Mouse (Mus musculus): ENCODE data around the gene Tarbp2.
A peak's percentile ranks its signal among the peaks of the same experiment; 100 is the strongest.

The Tarbp2 gene

DNA sequence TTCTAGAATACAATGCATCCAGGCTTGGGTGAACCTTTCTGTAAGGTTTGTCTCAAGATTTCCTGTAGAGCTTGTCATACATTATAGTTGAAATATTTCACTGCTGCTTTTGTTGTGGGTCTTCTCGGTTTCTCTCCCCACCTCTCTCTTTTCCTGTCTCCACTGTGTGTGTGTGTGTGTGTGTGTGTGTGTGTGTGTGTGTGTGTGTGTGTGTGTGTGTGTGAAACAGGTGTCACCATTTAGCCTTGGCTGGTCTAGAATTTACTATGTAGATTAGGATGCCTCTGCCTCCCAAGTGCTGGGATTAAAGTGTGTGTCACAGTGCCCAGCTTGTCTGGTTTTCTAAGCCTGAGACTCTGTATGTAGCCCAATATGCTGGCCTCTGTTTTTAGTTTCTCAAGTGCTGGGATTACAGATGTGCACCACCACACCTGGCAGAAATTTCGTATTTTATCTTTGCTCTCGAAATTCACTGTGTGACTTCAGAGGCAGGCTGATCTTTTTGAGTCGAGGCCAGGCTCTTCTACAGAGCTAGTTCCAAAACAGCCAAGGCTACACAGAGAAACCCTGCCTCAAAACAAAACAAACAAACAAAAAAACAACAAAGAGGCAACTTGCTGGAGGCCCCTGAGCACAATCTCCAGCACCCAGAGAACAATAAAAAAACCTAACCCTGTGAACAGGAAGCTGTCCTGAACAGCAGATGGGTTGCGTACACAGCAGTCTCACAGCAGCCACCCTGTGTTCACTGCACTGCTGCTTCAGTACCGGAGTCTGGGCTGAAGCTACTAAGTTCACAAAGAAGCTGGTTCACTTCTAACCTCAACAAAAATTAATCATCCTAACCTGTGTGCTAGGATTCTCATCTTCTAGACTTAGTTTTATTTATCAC, 8.4 kb downstream of the Tarbp2 start:
- DNase-seq (ENCODE audit: low spot score): no peak

DNA sequence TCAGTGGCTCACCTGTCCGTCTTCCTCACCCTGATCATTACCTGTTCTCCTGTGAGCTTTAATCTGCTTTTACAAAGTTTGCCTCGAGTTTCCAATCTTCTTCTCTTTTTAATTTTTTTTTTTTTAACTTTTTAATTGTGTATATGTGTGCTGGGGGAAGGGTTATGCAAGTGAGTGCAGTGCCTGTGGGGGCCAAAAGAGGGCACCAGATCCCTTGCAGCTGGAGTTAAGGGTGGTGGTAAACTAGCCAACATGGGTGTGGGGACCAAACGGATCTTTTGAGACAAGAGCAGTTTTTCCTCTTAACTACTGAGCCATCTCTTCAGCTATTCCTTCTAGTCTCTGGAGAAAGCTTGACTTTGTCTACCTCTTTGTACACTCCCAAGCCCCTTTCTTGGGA, 9.9 kb downstream of the Tarbp2 start:
- no peak for DNase-seq (ENCODE audit: low spot score)

DNA sequence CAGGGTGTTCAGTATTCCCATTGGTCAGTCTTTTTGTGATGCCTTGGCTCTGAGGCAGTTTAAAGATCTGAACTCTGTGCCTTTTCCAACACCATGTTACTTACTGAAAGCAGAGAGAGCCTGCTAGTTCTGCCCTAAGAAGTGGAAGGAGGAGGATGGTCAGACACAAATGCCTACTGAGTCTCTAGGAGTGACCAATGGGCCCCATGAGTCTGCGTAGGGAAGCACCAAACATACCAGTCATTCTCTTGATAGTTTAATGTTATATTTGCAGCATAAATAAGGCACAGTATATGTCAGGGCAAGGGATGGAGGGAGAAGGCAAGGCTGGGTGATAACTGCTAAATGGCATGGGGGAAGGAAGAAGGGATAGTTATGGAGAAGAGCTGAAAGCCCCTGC, 10.4 kb downstream of the Tarbp2 start:
- no peak for DNase-seq (ENCODE audit: low spot score)

DNA sequence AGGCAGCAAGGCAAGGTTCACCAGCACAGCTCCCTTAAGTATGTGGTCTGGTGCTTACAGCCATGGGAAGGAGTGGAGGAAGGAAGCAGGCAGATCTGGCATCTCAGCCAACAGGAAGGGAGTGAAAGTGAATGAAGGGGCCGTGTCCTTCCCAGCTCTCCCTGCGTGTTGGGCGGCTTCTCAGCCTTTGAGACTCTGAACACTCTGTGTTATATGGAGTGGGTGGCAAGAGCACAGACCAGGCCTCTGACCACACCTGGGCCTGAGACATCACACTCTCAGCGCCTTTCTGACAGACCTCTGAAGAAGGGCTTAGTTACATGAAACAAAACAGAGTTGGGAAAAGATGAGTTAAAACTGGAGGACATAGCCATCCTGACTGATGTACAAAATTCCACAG, 12.6 kb downstream of the Tarbp2 start:
- DNase-seq (ENCODE audit: low spot score): no peak

DNA sequence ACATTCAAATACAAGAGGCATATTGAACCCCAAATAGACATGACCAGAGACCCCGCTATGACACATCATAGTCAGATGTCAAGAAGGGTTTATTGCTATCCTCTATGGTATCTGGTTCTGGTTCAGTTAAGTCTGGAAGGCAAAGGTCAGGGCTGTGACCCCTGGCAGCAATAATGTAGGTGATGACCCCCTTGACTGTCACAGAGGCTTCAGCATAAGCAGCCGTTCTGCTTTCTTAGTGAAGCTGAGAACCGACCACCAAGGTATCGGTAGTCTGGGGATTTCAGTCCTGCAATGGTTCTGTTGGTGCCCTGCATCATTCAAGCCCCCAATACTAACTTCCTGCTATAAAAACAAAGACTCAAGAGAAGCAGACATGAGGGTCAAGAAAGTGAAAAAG, 13.6 kb downstream of the Tarbp2 start:
- no peak for DNase-seq (ENCODE audit: low spot score)

DNA sequence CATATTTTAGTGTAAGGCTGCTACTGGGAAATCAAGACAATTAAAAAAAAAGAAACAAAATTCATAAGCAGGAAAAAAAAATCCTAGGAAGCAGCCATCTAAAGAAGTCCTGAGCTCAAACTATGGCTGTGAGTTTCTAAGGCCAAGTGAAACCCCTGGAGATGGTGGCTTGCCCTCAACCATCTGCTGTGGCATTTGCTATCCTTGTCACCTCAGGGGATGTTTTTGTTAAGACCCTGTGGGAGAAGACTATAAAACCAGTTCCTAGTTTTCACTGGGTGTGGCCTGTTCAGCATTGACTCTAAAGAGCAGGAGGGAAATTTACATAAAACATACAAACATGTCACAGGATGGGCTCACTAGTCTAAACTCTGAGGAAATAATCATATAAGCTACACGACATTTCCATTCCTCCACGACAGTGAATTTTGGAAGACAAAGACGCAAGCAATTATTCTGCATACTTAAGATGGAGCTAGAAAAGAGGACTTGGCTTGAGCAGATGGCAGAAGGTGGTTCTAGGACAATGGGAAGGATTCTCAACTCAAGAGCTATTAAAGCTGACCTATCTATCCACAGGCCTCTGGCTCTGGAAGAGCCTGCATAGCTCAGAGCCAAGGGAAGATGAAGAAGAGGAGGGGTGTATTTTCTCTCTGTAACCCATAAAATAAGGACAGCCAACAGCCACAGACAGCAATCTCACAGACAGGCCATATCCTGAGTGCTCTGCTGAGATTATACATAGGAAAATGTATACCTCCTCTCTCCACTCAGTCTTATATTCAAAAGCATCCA, 14.3 kb downstream of the Tarbp2 start:
- no peak for DNase-seq (ENCODE audit: low spot score)

DNA sequence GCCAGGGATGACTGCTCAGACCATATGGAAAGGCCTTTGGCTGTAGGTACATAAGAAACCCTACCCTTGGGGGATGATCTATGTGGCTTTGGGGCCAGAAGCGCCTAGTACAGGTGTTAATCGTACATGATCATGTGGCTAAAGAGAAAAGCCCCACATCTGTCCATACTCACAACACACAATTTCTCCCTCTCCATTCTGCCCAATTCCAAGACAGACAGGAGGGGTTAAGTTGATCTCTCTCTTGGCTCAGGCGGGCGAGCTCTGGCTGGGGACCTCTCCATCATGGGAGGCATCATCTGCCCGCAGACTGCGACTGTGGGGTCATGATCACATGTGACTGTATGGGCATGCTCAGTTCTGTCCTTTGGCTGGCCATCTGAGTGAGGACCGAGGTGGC, 15.9 kb downstream of the Tarbp2 start:
- no peak for DNase-seq (ENCODE audit: low spot score)

DNA sequence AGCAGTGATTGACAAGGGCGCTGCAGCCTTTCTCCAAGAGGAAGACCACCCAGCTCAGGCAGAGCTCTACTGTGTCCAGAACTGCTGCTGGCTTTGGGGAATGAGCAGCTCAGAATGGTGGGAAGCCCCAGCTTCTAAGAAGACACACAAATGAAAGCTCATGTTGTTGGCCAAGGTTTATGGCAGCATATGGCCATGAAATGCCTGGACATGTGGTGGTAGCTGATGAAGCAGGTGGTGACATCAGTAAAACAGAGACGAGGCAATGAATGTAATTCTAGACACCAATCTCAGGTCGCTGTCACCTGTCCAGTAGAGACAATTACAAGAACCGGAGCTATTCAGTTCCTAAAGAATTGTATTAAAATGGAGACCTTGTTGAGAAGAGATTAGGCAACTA, 26.8 kb downstream of the Tarbp2 start:
- no peak for DNase-seq (ENCODE audit: low spot score)

DNA sequence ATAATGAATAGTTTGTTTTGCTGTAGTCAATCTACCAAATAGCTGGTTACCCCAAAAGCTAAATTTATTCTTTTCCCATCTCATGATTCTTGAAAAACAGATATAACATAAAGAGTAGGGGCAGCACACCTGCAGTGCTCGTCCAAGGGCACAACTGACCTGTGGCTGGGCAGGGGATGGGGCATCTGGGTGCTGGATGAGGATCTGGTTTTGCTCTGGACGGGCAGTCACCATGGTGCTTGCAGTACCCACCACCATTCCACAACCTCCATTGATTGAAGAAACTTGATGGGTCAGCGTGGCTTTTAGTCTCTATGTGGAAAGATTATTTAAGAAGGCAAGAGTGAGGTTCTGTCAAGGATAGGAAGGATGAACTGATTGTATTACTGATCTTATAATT, 28.3 kb downstream of the Tarbp2 start:
- DNase-seq (ENCODE audit: low spot score): no peak

DNA sequence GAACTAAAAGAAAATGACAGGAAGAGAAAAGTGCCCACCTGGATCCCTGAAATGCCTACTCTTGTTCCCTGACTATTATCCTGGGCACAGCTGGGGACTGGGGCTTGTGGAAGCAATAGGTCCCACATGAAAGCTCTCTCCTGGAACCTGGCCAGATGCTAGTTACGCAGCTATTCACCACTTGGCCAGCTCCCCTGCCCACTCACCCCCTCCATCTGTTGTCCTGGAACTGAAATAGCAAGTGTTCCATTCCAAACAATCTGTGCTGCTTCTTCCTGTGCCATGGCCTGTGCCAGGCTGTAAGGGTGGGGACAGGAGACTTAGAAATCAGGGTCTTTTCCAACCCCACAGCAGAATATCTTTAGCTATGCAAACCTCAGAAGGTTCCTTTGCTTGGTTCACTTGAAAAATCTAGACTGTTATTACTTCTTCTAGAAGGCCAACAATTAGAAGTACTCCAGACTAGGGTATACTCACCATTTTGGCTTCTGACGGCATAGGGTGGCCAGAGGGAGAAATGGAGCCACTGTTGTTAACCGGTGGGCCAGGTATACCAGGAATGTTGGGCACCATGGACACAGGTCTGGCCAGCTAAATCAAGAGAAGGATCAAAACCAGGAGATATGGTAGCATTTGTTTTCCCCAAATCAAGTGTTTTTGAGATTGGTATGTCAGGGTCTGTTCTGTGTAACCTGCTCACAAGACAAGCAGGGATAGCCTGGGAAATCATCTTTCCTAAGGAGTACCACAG, 28.9 kb downstream of the Tarbp2 start:
- DNase-seq (ENCODE audit: low spot score): peak; percentile 44

DNA sequence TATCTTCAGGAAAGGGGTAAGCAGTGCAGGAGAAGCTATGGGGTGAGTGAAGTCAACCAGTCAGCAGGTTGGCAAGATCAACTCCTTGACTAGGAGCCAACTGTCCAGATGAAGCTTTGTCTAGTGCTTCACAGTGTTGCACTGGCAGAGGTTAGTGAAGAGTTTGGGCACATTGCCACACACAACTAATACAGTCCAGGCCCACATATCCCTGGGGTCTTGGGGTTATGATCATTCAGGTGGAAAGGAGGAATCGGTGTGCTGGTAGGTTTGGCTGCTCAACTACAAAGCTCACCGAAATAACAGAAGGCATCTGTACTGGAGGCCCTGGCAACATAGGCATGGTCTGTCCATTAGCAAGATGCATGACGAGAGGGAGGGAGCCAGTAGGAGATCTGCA, 29.5 kb downstream of the Tarbp2 start:
- no peak for DNase-seq (ENCODE audit: low spot score)

DNA sequence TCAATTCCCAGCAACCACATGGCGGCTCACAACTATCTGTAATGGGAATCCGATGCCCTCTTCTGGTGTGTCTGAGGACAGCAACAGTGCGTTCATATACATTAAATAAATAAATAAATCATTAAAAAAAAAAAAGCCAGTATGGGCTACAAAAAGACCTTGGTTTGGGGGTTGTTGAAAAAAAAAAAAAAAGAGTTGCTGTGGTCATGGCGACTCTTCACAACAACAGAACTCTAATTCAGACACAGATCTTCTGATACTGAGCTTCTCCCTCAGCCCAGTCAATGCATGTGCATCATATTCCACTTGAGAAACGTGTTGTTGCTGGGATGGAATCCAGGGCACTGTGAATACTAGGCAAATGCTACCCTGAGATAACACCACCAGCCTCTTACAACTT, 34.6 kb downstream of the Tarbp2 start:
- DNase-seq (ENCODE audit: low spot score): no peak

DNA sequence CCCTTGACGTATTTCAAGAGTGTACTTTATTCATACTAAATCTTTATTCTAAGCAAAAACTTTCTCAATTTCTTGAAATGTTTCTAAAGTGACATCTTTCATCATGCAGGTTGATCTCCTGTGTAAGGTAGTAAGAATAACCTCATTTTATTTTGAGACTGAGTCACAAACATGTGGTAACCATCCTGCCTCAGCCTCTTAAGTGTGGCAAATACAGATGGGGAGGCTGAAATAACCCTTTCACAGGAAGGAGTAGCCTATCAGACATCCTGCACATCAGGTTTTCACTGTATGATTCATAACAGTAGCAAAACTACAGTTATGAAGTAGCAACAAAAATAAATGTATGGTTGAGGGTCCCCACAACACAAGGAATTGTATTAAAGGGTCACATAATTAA, 37.6 kb downstream of the Tarbp2 start:
- DNase-seq (ENCODE audit: low spot score): no peak

DNA sequence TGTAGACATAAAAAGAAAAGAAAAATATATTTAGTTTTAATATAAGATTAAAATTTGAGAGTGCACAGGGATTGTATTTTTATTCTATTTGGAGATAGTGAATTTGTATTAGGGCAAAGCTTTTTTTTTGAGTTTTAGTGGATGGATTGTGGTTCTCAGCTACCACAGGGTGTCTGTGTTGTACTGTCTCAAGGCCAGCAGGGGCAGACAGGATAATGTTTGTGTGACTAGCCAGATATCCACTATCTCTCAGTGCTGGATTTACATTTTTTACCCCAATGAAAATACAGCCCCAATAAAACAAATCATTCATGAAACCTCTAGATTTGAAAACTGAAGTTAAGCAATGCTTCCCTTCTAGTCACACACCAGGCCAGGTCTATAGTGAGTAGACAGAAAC, 39.6 kb downstream of the Tarbp2 start:
- DNase-seq (ENCODE audit: low spot score): no peak

DNA sequence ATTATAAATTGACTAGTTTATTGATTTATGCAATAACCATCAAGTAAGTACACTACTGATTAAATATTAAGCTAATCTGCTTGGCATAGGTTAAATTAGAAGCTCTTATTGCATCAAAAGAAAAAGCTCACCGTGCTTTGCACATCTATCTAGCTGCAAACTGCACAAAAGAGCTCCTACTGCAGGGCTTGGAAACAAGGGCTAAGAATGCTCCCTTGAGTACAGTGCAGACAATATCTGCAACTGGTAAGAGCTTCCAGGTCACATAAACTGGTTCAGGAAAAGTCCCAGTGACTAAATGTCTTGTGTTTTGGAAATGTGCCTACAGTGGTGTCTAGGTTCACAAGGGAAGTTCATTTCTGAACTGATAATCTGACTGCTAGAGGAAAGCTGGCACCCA, 44.5 kb downstream of the Tarbp2 start:
- no peak for DNase-seq (ENCODE audit: low spot score)

DNA sequence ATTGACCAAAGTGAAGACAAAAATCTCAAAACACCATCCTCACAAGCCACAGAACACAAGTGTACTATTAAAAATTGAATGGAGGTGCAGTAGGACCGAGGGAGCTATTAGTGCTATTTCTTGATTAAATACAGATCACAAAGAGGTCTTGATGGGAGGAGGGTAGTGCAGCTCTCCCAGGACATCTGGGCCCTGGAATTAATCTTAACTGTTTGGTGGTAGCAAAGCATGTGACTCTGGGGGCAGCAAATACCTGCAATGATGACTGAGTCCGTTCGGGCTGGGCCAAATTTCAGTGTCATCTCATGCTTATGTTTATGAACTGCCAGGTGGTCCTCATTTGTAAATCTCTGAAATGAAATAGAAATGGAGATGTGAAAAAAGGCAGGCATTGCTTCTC, 45.1 kb downstream of the Tarbp2 start:
- DNase-seq (ENCODE audit: low spot score): no peak

DNA sequence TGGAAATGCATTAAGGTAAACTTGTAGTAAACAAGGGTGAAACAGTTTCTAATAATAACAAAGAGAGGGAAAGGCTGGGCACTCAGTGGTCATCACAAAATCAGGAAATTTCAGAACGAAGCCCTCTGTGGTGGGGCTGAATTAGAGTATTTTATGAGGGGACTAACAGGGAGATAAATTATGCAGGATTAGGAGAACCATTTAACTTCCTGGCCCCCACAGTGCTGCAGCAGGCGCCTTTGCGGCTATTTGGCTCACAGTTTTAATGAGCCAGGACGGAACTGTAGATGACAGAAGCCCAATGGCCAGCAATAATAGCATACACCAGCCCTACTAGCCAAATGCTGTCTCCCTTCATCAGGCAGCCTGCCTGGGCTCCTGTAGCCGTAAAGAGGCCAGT, 45.7 kb downstream of the Tarbp2 start:
- DNase-seq (ENCODE audit: low spot score): no peak

DNA sequence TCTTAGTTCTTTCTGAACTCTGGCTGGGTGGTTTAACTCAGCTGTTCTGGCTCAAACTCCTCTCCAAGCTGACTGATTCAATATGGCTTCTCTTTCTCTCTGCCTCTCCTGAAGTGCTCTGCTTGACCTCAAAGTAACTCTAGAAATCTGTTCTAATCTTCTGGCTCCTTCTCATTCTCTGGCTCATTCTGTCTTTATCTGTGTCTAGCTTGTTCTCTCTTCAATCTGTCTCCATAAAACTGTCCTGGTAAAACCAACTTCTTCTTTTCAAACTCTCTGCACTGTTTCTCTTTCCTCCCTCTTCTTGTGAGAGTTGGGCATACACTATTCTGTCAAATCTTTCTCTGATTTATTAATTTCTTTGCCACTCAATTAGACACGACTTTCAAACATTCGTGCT, 49.9 kb downstream of the Tarbp2 start:
- DNase-seq (ENCODE audit: low spot score): no peak

DNA sequence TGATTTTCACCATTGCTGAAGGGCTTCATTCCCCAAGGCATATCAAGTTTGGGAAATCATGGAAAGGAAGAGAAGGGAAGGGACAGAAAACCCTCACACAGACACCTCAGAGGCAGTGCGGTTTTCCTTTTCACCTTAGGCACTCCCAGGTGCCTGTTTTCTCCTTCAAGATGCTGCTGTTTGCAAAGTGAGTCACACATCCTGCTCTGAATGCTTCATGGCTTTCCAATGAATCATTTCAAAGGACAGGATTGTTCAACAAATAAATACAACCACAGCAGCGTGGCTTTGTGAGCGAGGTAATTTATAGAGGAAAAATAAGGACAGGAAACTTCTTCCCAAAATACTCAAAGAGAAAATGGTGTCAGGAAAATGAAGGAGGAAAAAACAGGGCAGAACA, 54.1 kb downstream of the Tarbp2 start:
- DNase-seq (ENCODE audit: low spot score): no peak

All from ovary, postnatal 14 days (tissue).